Mouse (Mus musculus): Measurements from ENCODE around the gene Mon1a. TPM values are rescaled to one million over a fixed set of nuclear protein-coding genes. Genes with fewer than 3 reads are reported as not detected.
A peak's percentile ranks its signal among the peaks of the same experiment; 100 is the strongest.

Gene Mon1a
- total RNA-seq, 2 experiments from 2014 or later: 10.8 to 11.2 TPM

DNA sequence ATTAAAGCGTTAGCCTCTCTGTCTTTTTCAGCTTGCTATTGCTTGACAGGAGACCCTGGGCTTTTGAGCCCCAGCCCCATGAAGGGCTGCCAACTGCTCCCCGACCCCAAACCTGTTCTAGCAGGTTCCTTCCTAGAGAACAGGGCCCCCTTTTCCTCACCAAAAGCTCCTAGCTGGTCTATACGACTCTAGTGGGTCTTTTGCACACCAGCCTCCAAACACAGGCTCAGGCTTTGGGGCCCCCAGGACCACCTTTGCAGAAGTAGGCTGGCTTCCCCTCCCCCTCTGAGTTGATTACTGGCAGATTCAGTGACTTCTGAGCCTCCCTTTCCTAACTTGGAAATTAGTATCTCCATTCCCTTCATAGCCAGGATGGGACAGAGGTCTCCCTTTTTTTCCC lies 48.9 kb downstream of the Mon1a start:
- DNase-seq (ENCODE audit: low spot score): no peak
- intact Hi-C loops (cut with DNase I): no loop called here

DNA sequence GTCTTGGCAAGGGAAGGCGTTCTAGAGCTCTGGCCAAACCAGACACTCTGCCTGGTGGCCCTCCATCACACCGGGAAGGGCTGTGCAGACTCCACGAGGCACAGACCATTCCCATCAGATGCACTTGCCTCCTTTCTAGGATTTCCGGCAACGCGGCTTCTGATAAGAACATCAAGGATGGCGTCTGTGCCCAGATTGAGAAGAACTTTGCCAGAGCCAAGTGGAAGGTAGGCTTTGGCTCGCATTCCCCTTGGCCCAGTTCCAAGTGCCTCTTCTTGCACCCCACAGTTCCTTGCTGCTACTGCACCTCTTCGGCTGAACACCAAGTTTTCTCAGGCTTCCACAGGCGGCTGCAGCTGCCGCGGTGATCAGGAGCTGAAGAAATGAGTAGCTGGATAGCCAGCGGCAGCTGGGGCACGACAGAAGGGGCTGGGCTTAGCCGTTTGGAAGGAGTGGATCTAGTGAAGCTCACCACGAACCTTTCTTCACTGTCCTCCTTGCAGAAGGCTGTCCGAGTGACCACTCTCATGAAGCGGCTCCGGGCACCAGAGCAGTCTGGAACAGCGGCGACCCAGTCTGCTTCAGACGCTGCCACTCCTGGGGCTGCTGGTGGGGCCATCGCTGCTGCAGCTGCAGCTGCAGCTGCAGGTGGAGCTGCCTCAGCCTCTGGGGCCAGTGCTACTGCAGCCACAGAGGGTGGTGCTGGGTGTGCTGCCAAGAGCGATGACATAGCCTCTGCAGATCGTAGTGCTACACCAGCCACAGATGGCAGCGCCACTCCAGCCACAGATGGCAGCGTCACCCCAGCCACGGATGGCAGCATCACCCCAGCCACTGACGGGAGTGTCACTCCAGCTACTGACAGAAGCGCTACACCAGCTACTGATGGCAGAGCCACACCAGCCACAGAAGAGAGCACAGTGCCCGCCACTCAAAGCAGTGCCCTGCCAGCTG lies 59.6 kb downstream of the Mon1a start:
- DNase-seq (ENCODE audit: low spot score): no peak
- intact Hi-C loops (cut with DNase I): no loop called here

DNA sequence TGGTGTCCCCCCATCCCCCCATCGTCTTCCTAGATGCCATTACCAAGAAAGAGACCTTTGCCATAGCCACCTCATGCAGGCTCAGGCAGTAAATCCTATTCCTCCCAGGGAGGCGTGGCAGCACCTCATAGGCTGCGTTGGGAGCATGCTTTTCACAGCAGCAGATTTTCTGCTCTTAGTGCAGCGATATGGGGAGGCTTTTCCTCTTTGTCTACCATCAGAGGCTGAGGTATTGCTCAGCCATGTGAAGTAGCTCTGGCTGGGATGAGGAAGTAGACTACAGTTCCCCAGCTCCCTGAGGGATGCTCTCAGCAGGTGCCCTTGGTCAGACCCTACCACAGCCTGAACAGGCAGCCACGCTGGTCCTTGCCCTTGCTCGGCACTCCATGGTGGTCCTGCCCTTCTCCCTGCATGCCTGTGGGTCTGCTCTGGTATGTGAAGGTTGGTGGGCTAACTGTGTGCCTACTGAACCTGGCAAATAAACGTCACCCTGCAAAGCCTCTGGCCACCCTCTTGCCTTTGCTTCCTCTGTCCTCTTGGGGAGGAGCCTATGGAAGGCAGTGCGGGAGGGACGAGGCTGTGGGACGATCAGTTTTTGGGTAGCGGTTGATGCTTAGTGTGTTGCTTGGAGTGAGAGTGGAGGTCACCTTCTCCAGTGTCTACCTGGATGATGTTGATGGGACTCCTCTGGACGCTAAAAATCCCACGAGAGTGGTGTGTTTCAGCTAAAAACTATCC lies 61.4 kb downstream of the Mon1a start:
- intact Hi-C loops (cut with DNase I): no loop called here
- DNase-seq (ENCODE audit: low spot score): no peak

DNA sequence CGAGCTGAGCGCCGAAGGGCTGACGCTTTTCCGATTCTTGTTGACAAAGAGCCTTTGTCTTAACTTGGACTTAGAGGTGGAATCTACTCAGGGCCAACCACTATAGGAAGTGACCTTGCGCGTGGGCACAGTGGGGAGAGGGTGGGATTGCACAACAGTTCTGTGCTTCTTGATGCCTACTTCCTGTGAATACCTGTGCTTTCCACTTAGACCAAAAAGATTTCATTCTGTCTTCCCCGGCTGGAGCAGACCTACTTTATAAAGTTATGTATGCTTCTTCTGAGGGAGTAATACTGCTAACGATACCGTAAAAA lies 61.9 kb downstream of the Mon1a start, which contains the start of gene Traip:
TSS of gene Traip (plus strand) at position 215 of the 314 bp plus-strand sequence.
- no peak for DNase-seq (ENCODE audit: low spot score)
- intact Hi-C loops (cut with DNase I): no loop called here

DNA sequence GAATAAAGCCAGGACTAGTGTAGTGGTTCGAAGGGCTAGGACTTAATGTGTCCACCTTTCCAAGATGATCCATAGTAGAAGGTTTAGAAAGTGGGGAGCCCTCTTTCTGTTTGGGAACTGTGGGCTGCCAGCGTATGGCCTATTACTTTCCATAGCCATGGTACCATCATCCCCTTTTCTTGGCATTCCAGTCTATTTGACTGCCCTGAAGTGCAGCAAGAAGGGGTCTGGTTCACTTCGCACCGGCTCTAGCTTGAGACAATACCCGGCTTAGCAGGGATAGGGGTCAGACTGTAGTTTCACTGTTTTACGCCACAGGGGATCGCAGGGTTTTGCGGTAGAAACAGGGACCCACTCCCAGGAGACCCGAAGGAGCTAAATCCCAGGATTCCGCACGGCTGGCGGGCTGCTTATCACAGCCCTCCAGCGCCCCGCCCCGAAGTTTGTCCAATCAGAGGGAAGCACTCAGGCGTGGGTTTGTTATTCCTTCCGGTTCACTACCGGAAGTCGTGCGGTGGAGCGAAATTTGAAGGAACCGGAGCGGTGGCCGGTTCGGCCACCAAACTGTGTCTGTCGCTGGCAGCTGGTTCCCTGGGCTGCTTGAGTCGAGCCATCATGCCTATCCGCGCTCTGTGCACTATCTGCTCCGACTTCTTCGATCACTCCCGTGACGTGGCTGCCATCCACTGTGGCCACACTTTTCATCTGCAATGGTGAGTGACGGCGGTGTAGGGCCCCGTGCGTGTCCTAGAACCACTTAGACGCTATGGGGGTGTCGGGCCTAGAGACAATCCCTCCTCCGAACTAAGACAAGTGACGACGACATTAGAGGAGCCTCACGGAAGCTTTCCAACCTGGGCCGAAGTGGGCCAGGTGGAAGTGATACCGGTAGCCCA lies 62.8 kb downstream of the Mon1a start:
- intact Hi-C loops (cut with DNase I): no loop called here
- DNase-seq (ENCODE audit: low spot score): peak; percentile 82

Other genes starting within 250 kb of the Mon1a start
- 10 to 100 TPM; 62.0 to 69.7 TPM for gene Slc38a3, start 218.6 kb upstream of the Mon1a start, total RNA-seq (2021)
- gene Gnat1, start 208.4 kb upstream of the Mon1a start, total RNA-seq (2021): not detected
- 10 to 100 TPM; 15.1 to 15.8 TPM for gene Sema3f, start 177.7 kb upstream of the Mon1a start, total RNA-seq (2021)
- 10 to 100 TPM; 48.0 to 62.7 TPM for gene Rbm5, start 117.2 kb upstream of the Mon1a start, total RNA-seq (2021)
- 10 to 100 TPM; 29.9 to 30.3 TPM for gene Rbm6, start 14.9 kb upstream of the Mon1a start, total RNA-seq (2021)
- gene Mst1r, start 18.7 kb downstream of the Mon1a start, total RNA-seq (2021): 1 to 10 TPM; 2.4 to 3.4 TPM
- not detected for gene Actl11, start 40.3 kb downstream of the Mon1a start, total RNA-seq (2021)
- not detected for gene Camkv, start 47.5 kb downstream of the Mon1a start, total RNA-seq (2021)
- under 1 TPM; 0.59 to 0.73 TPM for gene Traip, start 62.0 kb downstream of the Mon1a start, total RNA-seq (2021)
- gene Uba7, start 87.4 kb downstream of the Mon1a start, total RNA-seq (2021): 10 to 100 TPM; 12.0 to 14.9 TPM
- gene Gm20661, start 94.9 kb downstream of the Mon1a start, total RNA-seq (2021): under 1 TPM in 1 of 2 experiments, not detected in 1; 0.60 TPM
- 10 to 100 TPM in 1 of 2 experiments, 1 to 10 TPM in 1; 9.9 to 11.1 TPM for gene Inka1, start 97.7 kb downstream of the Mon1a start, total RNA-seq (2021)
- 1 to 10 TPM in 1 of 2 experiments, under 1 TPM in 1; 0.87 to 1.0 TPM for gene Cdhr4, start 104.3 kb downstream of the Mon1a start, total RNA-seq (2021)
- 1 to 10 TPM; 1.1 to 1.4 TPM for gene Gm20662, start 108.2 kb downstream of the Mon1a start, total RNA-seq (2021)
- gene Ip6k1, start 114.3 kb downstream of the Mon1a start, total RNA-seq (2021): 10 to 100 TPM; 44.8 TPM
- 10 to 100 TPM in 1 of 2 experiments, 1 to 10 TPM in 1; 9.4 to 10.7 TPM for gene Gmppb, start 161.1 kb downstream of the Mon1a start, total RNA-seq (2021)
- gene Amigo3, start 165.0 kb downstream of the Mon1a start, total RNA-seq (2021): 1 to 10 TPM; 1.8 TPM
- not detected for gene Mst1, start 192.3 kb downstream of the Mon1a start, total RNA-seq (2021)
- 100 to 1,000 TPM in 1 of 2 experiments, 10 to 100 TPM in 1; 90.1 to 112 TPM for gene Rnf123, start 195.2 kb downstream of the Mon1a start, total RNA-seq (2021)
- gene Apeh, start 206.5 kb downstream of the Mon1a start, total RNA-seq (2021): 10 to 100 TPM; 43.1 to 45.4 TPM

Data from heart, postnatal 25 days (tissue).